Mouse (Mus musculus): Measurements from ENCODE around the gene Tmem256. TPM values are rescaled to one million over a fixed set of nuclear protein-coding genes. Genes with fewer than 3 reads are reported as not detected.
"Not testable (repeated sequence)": the region's sequence is repeated elsewhere in the genome, so short reads cannot be mapped to it uniquely, and the experiment has no call there.

The Tmem256 gene
- total RNA-seq, 1 experiment from 2014 or later: 130 TPM

- no peak for ATAC-seq (replicated peaks in 1 of 2; ENCODE audit: insufficient read depth in 1 of 2, low FRiP score in 2 of 2, low TSS enrichment in 1 of 2, low read depth in 1 of 2, poor library complexity in 2 of 2, severe bottlenecking in 2 of 2)
Measured at GRCm38 (mm10) chr11:69838714-69839104, 395 bp downstream of the Tmem256 start.

DNA sequence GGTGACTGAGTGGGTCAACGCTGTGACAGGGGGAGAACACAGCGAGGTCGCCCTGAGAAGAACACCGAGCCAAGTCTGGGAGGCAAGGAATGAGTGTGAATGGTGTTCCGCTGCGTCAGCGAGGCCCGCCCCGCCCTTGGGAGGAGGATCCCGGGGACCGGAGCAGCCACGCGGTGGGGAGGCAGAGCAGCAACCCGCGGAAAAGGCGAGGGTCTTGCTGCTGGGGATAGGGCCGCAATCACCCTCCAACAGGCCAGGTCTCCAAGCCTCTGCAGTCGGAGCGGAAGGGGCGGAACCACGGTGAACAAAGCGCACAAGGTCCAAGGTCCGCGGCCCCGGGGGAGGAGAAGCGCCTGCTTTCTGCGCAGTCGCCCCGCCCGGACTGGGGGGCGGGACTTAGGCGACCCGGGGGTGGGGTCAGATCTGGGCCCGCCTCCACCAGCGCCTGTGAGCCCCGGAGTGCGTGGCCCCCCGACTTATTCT lies 7.9 kb downstream of the Tmem256 start, which contains the start of gene Plscr3:
TSS of gene Plscr3 (plus strand) at position 179 of the 483 bp plus-strand sequence.
- ATAC-seq (replicated peaks in 1 of 2; ENCODE audit: insufficient read depth in 1 of 2, low FRiP score in 2 of 2, low TSS enrichment in 1 of 2, low read depth in 1 of 2, poor library complexity in 2 of 2, severe bottlenecking in 2 of 2): peak; percentile 77 to 80

DNA sequence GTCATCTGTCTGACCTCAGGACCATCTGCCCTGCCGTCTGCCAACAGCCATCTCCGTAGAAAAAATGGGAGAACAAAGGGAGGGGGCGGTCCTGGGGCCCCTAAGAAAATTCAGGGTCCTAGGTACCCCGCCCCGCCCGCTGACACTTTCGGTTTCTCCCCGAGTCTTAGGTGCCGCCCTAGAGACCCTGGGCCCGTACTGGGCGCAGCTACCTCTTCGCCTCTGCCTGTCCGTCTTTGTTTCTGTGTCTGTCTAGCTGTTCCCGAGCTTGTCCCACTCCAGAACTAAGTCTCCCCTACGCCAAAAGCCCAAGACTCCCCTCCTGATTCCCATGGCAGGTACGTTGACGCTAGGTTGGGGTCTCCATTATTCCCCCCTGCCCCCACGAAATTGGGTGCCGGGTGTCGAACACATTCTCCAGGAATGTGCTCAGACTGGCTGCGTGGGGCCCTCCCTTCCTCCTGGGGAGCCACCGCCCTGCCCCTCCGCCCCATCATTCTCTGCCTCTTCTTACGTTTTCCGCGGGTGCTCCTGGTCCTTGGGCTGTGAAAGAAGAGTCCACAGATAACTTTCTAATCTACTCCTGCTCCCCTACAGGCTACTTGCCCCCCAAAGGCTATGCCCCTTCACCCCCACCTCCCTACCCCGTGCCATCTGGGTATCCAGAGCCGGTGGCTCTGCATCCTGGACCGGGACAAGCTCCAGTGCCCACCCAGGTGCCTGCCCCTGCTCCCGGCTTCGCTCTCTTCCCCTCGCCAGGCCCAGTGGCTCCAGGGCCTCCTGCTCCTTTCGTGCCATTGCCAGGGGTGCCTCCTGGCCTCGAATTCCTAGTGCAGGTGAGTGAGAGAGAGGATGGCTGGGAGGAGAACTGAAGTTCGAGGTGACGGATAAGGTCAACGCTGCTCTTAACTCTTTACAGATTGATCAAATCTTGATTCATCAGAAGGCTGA lies 8.7 kb downstream of the Tmem256 start:
- peak; percentile 9 to 11; a peak in 1 of 4 replicates for ATAC-seq (replicated peaks in 1 of 2; ENCODE audit: insufficient read depth in 1 of 2, low FRiP score in 2 of 2, low TSS enrichment in 1 of 2, low read depth in 1 of 2, poor library complexity in 2 of 2, severe bottlenecking in 2 of 2)

DNA sequence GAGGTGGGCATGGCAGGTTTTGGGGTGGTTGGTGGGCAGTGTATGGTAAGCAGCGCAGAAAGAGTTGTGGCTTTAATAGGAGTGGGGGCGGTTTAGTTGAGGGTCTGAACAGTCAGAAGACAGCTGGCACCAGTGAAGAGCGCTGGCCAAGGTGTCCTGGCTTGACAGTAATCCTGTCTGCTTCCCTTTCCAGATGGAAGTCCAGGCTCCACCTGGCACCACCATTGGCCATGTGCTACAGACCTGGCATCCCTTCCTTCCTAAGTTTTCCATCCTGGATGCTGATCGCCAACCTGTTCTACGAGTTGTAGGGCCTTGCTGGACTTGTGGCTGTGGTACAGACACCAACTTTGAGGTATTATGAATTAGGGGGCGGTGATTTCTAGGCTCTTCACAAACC lies 9.7 kb downstream of the Tmem256 start:
- ATAC-seq (replicated peaks in 1 of 2; ENCODE audit: insufficient read depth in 1 of 2, low FRiP score in 2 of 2, low TSS enrichment in 1 of 2, low read depth in 1 of 2, poor library complexity in 2 of 2, severe bottlenecking in 2 of 2): no peak

- ATAC-seq (replicated peaks in 1 of 2; ENCODE audit: insufficient read depth in 1 of 2, low FRiP score in 2 of 2, low TSS enrichment in 1 of 2, low read depth in 1 of 2, poor library complexity in 2 of 2, severe bottlenecking in 2 of 2): no peak
Measured at GRCm38 (mm10) chr11:69849128-69849527, 10.8 kb downstream of the Tmem256 start.

DNA sequence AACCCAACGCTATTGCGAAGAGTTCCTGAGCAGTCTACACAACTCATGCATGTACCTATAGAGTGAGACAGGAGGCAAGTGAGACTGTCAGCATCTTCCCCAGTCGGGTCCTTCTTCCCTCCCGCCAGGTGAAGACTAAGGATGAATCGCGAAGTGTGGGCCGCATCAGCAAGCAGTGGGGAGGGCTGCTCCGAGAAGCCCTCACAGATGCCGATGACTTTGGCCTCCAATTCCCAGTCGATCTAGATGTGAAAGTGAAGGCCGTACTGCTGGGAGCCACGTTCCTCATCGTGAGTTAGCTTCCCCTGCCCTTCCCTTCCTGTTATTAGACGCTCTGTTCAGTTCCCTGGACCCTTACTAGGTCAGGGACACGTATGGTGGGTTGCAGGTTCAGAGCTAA lies 11.6 kb downstream of the Tmem256 start:
- no peak for ATAC-seq (replicated peaks in 1 of 2; ENCODE audit: insufficient read depth in 1 of 2, low FRiP score in 2 of 2, low TSS enrichment in 1 of 2, low read depth in 1 of 2, poor library complexity in 2 of 2, severe bottlenecking in 2 of 2)

GRCm38 (mm10) chr11:69850754-69851153 lies 12.4 kb downstream of the Tmem256 start:
- peak in 1 of 2 experiments; percentile 19; a peak in 1 of 4 replicates for ATAC-seq (replicated peaks in 1 of 2; ENCODE audit: insufficient read depth in 1 of 2, low FRiP score in 2 of 2, low TSS enrichment in 1 of 2, low read depth in 1 of 2, poor library complexity in 2 of 2, severe bottlenecking in 2 of 2)

DNA sequence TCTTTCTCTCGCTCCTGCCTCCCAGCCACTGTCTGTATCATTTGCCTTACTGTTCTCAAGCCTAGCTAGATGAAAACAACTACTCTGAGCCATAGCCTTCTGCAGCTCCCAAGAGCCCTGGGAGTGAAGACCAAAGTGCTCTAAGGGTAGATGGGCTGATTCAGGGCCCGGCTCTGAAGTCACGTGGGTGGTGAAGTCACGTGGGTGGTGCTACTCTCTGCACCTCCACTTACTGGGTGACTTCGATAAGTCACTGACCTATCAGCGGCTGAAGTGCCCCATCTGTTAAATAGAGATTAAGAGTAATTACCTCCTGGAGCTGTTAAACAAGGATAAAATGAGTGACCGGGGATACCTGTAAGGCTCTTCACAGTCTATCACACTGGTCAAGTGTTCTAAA lies 15.7 kb downstream of the Tmem256 start:
- ATAC-seq (replicated peaks in 1 of 2; ENCODE audit: insufficient read depth in 1 of 2, low FRiP score in 2 of 2, low TSS enrichment in 1 of 2, low read depth in 1 of 2, poor library complexity in 2 of 2, severe bottlenecking in 2 of 2): peak; percentile 17 to 49; a peak in 3 of 4 replicates

DNA sequence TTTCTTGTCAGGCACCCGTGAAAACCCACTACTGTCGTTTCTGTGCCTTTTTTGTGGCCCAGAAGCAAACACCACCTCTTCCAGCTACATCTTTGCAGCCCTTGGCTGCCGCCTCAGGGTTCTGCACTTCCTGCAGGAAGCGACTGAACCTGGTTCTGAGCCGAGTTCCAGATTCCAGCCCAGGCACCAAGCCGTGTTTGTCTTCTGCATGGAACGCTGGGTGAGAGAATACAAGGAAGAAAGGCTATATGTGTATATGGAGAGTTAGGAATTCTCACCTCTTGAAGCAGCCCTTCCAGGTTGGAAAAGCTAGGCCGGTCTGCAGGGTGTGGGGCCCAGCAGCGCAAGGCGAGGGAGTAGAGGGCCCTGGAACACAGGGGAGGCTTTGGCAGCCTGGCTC lies 16.4 kb downstream of the Tmem256 start:
- no peak for ATAC-seq (replicated peaks in 1 of 2; ENCODE audit: insufficient read depth in 1 of 2, low FRiP score in 2 of 2, low TSS enrichment in 1 of 2, low read depth in 1 of 2, poor library complexity in 2 of 2, severe bottlenecking in 2 of 2)

DNA sequence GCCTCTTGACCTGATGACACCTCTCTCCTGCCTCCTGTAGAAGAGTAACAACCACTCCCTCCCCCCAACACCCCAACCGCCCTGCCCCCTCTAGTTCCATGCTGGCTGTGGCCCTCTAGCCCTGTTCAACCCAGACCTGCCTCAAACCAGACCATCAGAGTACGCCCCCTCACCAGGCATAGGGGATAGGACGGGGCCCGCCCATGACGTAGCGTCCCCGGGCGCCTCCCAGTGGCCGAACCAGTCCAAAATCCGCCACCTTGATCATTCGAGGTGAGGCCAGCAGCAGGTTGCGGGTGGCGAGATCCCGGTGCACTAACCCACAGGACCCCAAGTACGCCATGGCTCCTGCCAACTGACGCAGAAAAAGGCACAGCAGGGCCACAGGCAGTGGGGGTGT lies 17.0 kb downstream of the Tmem256 start:
- peak; percentile 43 to 50; a peak in 3 of 4 replicates for ATAC-seq (replicated peaks in 1 of 2; ENCODE audit: insufficient read depth in 1 of 2, low FRiP score in 2 of 2, low TSS enrichment in 1 of 2, low read depth in 1 of 2, poor library complexity in 2 of 2, severe bottlenecking in 2 of 2)

GRCm38 (mm10) chr11:69858113-69858998 lies 20.0 kb downstream of the Tmem256 start, which contains the start of gene Tnk1:
Gene Tnk1, minus strand, starts transcription at chr11:69858730.
- ATAC-seq (replicated peaks in 1 of 2; ENCODE audit: insufficient read depth in 1 of 2, low FRiP score in 2 of 2, low TSS enrichment in 1 of 2, low read depth in 1 of 2, poor library complexity in 2 of 2, severe bottlenecking in 2 of 2): no peak

DNA sequence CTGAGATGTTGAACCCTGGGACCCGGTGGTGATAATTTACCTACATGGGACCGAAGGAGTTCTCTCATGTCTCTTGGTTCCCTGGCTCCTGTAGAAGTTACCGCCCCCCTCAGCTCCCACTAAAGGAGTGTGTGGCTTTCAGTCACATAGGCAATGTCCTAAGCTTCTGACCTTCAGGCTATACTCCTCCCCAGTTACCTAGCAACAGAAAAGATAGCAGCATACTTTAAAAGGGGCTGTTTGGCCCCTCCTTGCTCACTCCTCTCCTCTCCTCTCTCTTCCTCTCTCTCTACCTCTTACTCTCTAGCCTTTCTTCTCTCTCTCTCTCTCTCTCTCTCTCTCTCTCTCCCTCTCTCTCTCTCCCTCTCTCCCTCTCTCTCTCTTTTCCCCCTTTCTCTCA lies 25.4 kb downstream of the Tmem256 start:
- ATAC-seq (replicated peaks in 1 of 2; ENCODE audit: insufficient read depth in 1 of 2, low FRiP score in 2 of 2, low TSS enrichment in 1 of 2, low read depth in 1 of 2, poor library complexity in 2 of 2, severe bottlenecking in 2 of 2): not testable (repeated sequence)

DNA sequence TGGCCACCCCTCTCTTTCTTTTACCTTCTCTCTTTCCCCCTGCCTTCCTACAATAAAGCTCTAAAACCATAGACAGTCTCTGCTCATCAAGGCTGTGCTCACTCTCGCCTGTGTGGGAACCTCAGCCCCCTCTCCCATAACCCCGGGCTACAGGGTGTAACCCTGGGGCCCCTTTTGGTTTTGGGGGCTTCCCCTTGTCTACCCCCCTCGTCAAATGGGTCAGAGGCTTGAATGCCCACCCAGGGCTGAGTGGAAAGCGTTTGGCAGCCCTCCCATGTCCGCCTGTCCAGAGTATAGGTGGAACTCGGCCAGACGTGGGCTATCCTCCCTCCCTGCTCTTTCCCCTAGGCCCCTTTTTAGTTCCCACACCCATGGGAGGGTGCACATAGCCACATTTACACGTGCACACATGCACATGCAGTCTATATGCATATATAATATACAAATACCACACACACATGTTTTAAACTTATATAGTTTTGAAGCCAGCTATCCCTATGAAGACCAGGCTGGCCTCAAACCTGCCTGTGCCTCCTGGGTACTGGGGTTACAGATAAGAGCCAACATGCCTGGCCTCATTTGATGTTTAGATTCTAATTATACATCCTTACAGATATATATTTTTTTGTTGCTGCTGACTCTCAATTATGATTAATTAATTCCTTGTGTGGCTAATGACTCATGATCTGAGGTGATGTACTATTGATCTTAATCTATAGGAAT lies 26.0 kb downstream of the Tmem256 start:
- no peak for ATAC-seq (replicated peaks in 1 of 2; ENCODE audit: insufficient read depth in 1 of 2, low FRiP score in 2 of 2, low TSS enrichment in 1 of 2, low read depth in 1 of 2, poor library complexity in 2 of 2, severe bottlenecking in 2 of 2)

GRCm38 (mm10) chr11:69865561-69865960 lies 27.2 kb downstream of the Tmem256 start:
- no peak for ATAC-seq (replicated peaks in 1 of 2; ENCODE audit: insufficient read depth in 1 of 2, low FRiP score in 2 of 2, low TSS enrichment in 1 of 2, low read depth in 1 of 2, poor library complexity in 2 of 2, severe bottlenecking in 2 of 2)

GRCm38 (mm10) chr11:69867335-69867734 lies 29.0 kb downstream of the Tmem256 start:
- no peak for ATAC-seq (replicated peaks in 1 of 2; ENCODE audit: insufficient read depth in 1 of 2, low FRiP score in 2 of 2, low TSS enrichment in 1 of 2, low read depth in 1 of 2, poor library complexity in 2 of 2, severe bottlenecking in 2 of 2)

DNA sequence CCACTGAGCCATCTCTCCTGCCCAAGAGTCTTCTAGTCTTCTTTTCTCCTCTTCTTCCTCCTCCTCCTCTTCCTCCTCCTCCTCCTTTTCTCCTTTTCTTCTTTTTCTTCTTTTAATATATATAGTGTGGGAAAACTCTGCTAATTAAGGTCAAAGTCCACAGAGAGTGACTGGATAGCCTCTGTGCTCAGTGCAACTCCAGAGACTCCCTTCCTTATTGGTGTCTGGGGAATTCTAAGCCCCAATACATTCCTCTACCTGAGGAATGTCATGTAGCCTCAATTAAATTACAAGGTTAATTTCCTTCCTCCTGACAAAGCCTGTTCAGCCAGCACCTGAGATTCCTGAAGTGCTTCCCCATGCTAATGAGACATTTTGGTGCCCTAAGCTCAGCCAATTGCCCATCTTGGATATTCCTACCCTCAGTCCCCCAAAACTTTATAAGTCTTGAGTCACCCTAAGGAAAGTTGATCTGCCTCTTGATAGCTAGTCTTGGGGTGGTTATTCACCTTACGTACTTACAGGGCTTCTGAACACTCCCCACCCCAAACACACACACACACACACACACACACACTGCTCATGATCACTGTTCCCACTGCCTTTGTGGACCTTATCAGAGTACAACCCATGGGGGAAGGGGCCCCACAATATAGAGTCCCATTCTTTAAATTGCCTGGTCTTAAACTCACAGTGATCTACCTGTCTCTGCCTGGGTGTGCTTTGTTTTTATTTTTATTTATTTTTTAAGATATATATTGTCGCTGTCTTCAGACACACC lies 32.2 kb downstream of the Tmem256 start:
- no peak; a peak in 1 of 4 replicates for ATAC-seq (replicated peaks in 1 of 2; ENCODE audit: insufficient read depth in 1 of 2, low FRiP score in 2 of 2, low TSS enrichment in 1 of 2, low read depth in 1 of 2, poor library complexity in 2 of 2, severe bottlenecking in 2 of 2)
